Mouse (Mus musculus) brain, embryonic 18.5 days (tissue): ENCODE measurements around the gene Gm21725.
"Not testable (repeated sequence)": the region's sequence is repeated elsewhere in the genome, so short reads cannot be mapped to it uniquely, and the experiment has no call there.

Experiments
- DNase-seq: peaks from one replicate; pipeline ENCODE4 v3.0.0-alpha.2; 2012; ENCODE audit warnings: low read depth, low spot score

Gene Gm21725

DNA sequence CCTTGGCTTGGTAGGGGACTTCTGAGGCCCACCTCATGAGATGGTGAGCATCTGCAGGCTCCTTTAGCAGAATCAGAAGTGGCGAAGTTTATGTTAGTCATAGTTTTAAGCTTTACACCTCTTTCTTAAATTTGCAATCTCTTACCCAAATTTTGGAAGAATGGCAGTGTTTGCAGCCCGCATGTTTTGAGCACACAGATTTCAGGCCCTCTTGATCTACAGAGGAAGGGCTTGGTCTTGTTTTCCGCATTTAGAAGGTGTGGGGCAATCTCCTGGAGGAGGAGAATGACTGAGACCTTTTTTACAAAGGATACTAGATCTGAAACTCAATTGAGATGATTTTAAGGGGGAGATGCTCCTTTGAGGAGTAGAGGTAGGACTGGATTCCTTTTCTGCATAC lies at the start of gene Gm21725:
Gene Gm21725 (minus strand): TSS at position 101 of the 400 bp plus-strand sequence.
- not testable (repeated sequence) for DNase-seq
